Mouse (Mus musculus) frontal cortex, adult (tissue): ENCODE results near the gene Itpk1.

Experiments used
- ATAC-seq: cut with Nextera tagmentation; 2 replicates; pipeline ENCODE4 v1.9.2; 2017; ENCODE audit warnings: mild to moderate bottlenecking, moderate library complexity, mixed read lengths; ENCODE audit not compliant: low TSS enrichment

The Itpk1 gene

DNA sequence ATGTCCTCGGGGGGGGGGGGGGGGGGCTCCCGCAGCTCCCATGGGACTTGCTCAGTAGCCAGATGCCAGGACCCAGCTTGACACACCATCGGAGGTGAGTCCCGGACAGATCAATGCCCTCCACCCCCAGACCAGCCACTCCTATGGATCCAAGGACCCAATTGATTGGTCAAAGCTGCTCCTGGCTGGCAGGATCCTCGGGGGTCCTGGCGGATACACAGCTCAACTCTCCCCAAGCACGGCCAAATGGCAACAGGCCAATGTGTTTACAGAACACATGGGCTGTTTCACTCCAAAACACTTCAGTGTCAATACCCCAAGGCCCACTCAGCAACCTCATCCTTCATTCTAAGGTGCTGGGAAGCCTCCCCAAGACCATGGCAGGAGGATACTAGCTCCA lies 13.0 kb downstream of the Itpk1 start:
- ATAC-seq = no peak

GRCm38 (mm10) chr12:102691180-102691579 lies 13.6 kb downstream of the Itpk1 start:
- no peak for ATAC-seq

GRCm38 (mm10) chr12:102689773-102690563 lies 14.8 kb downstream of the Itpk1 start:
- no peak for ATAC-seq

- no peak for ATAC-seq
Observed at GRCm38 (mm10) chr12:102686321-102686720, 18.4 kb downstream of the Itpk1 start.

- 0 out of 2 replicates have a peak, but pooled peaks have one; percentile 10 for ATAC-seq
Observed at GRCm38 (mm10) chr12:102685523-102685931, 19.2 kb downstream of the Itpk1 start.

DNA sequence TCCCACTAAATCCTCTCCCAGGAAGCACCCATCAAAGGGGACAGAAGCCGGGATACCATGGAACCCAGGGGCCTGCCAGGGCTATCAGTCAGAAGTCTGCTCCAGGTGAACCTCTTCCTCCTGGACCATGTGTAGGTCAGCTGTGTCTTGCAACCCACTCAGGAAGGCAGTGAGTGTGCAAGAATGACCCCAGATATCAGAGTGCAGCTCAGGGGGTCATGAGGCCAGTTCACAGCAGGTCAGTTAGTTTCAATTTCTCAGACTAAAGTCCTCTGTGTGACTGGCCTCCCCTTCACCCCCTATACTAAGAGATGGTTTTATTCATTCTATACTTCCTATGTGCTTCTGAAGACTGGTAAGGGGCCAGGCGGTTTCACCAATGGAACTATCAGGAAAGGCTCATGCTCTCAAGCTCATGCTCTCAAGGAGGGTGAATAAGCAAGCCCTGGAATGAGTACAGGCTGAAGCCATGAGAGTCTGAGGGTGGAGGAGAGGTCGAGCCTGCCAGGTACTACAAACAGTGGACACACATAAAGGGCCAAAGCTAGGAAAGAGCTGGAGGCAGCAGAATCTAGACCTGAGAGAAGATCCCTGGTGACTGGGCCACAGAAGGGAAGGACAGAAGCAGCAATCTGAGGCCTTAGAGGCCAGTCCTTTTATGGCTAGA lies 19.9 kb downstream of the Itpk1 start:
- ATAC-seq = no peak

- no peak for ATAC-seq
Observed at GRCm38 (mm10) chr12:102683979-102684378, 20.8 kb downstream of the Itpk1 start.

DNA sequence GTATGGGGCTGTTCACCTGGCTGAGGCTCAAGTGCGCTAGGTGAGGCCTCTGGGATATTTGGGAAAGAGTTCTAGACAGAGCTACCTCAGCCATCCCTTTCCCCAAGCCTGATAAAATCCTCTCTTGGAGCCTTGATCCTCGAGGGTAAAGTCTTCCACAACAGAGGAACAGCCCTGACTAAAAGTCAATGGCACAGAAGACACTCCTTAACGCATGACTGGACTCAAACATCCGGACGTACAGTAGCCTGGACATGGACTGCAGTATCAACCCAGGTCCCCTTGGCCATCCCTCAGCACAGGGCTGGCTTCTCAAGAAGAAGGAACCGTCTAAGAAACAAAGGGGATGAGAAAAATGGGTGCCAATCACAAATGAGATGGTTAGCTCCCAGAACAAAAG lies 21.3 kb downstream of the Itpk1 start:
- ATAC-seq = no peak

DNA sequence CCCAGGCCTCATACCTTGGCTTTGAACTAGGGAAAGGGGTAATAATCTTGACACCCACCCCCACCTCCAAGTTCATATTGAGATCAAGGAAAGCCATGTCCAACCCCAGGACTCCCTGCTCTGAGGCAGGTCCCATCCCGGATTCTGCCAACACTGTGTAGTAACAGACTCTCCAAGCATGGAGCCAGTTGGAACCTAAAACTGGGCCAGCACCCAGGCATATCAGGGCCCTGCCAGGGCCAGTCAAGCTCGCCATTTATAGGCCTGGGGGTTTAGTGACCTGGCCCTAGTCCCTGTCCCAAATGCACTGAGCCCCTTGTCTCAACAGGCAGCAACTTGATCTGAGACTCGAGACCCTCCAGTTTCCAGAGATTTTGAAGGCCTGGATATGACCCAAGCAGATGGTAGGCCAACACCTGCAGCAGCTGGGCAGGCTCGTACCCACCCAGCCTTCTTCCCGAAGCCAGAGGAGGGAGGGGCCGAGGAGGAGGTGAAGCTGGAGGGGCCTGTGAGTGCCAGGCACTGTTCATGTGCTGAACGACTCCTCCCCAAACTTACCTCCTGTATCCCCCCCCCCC lies 21.9 kb downstream of the Itpk1 start:
- ATAC-seq = no peak

DNA sequence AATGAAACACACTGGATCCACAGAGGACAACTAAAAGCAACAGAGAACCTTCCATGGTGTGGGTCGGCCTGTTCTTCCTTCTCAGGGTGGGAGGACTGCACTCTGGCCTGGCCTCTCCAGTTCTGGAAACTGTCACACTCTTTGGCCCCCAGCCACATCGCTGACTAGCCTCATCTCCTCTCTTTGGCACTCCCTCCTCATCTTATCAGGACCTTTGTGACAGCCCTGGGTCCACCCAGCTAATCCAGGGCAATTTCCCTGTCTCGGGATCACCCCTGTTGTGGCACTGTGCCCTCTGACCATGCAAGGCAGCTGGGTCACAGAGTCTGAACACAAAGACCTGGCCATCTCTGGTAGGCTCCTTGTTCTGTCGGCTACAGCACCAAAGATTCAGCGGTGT lies 22.6 kb downstream of the Itpk1 start:
- no peak for ATAC-seq

GRCm38 (mm10) chr12:102681590-102681989 lies 23.1 kb downstream of the Itpk1 start:
- ATAC-seq = no peak

DNA sequence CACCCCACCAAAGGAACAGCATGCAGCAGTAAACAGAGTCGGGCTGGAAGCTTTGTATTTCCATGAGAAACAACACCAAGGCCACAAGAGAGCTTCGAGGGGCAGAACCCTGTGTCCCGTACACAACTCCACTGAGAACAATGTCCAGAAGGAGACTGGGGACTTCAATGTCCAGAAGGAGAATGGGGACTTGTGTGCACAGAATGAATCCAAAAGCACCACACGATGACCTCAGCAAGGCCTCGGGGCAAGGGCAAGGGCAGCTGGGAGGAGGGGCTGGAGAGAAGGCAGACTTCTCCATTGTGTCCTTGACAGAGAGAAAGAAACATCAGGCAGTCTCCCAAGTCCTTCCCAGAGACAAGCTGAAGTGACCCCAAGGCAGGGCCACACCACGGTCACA lies 25.9 kb downstream of the Itpk1 start:
- peak; percentile 7; the same call in 1 of the 2 replicates for ATAC-seq

DNA sequence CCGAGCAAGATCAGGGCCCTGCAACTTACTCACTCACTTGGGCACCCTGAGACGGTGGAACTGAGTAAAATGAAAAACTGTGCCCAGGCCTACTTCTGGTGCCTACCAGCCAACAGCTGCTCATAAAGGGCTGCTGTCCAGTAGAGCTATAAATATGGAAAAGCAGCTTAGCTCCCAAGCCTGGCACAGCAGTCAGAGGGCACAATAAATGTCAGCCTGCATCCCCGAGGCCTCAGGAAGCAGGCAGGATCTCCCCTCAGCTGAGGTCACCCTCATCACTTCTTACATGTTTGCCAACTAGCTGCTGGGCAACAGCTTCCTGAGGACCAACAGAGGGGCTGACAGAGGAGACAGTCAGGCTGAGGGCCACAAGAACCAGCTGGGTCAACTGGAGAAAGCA lies 27.6 kb downstream of the Itpk1 start:
- no peak for ATAC-seq

DNA sequence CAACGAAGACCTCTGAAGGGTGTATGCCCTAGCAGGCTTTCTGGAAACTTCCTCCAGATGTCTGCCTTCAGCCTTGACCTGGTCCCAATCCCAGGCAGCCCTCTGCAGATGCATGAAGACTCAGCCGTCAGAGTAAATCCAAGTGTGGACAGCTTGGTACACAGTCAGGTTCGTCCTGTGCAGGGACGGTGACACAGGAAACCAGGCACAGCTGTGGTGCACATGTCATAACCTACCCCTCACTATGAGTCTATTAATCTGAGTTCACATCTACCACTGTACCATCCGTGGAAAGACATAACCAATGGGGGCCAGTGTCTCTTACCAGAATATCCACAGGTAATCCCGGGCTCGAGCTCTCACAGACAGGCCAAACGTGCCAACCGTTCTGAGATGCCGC lies 30.2 kb downstream of the Itpk1 start:
- ATAC-seq = no peak

- peak; percentile 79 for ATAC-seq
Observed at GRCm38 (mm10) chr12:102674123-102674522, 30.6 kb downstream of the Itpk1 start.

GRCm38 (mm10) chr12:102672857-102673839 lies 31.6 kb downstream of the Itpk1 start:
- no peak for ATAC-seq

DNA sequence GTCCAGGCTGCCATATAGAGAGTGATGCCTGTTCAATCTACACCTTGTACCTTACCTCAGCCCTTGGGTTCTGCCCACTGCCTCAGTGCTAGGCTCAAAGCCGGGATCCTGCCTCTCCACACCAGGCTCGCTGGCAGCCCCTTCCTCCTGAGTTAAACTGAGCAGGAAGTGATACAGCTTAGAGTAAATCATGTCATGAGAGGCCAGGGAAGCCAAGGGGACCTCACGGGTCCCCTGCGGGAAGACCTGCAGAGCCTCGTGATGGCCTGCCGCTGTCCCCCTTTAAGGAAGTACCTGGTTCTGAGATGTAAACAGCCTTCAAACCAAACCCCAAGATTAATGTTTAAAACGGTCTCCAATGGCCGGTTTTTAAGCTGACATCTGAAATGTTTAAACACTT lies 32.6 kb downstream of the Itpk1 start:
- no peak for ATAC-seq

GRCm38 (mm10) chr12:102670848-102671247 lies 33.9 kb downstream of the Itpk1 start:
- ATAC-seq = no peak

DNA sequence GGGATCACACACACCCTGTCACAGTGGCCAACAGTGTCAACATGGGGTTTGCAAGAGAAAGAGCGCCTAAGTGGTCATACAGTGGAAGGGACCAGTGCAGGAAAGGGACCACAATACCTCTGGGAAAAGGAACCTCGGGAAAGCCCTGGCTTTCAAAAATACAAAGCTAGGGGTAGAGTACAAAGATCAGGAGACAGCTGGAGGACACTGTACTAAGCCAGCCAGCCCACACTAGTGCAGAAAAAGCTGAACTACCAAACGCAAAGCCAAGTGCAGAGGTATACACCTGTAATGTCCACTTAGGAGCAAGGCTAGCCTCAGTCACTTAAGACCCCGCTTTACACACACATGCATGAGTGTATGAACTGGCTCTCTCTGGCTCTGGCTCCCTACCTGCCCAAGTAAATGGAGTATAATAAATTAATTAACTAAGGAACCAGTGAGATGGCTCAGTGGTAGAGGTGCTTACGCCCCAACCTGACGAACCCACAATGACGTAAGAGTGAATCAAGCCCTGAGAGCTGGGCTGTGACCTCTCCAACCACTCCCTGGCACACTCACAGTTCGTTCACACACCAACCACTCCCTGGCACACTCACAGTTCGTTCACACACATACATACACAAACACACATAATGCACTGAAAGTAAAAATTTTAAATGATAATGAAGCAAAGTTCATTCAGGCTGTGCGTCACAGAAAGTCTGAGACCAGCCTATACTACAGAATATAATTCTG lies 39.1 kb downstream of the Itpk1 start:
- no peak for ATAC-seq

DNA sequence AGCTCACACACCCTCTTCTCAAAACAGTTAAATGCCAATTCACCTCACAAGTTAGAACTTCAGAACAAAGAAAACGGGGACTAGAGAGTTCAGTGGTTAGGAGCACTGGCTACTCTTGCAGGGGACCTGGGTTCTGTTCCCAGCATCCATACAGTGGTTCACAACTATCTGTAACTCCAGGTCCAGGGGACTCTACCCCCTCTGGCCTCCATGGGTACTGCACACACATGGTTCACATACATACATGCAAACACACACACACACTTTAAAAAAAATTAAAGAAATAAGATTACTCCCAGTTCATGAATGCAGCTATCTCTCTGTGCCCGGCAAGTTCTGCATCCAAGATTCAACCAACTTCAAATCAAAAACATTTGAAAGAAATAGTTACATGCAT lies 40.7 kb downstream of the Itpk1 start:
- ATAC-seq = no peak
